Mouse (Mus musculus) embryonic facial prominence, embryonic 13.5 days (tissue): Measurements from ENCODE around the gene Gm9958. TPM values are rescaled to one million over a fixed set of nuclear protein-coding genes. Genes with fewer than 3 reads are reported as not detected.

Experiments used
- ATAC-seq: fragments of 200-750 bp; cut with Nextera tagmentation; 2 replicates; pipeline ENCODE4 v1.8.0; 2017; ENCODE audit warnings: low read depth; ENCODE audit not compliant: insufficient number of reproducible peaks, insufficient read depth, low FRiP score, low TSS enrichment
- H3K27ac ChIP-seq: fragments of 300-500 bp; sonication (generic); 2 replicates; pipeline ENCODE4 v1.5.1; 2015; ENCODE audit warnings: moderate library complexity, mild to moderate bottlenecking, inconsistent platforms
- H3K27me3 ChIP-seq: fragments of 300-500 bp; sonication (generic); 2 replicates; pipeline ENCODE4 v1.6.1; 2015; ENCODE audit warnings: mild to moderate bottlenecking, inconsistent platforms
- H3K36me3 ChIP-seq: fragments of 300-500 bp; sonication (generic); 2 replicates; pipeline ENCODE4 v1.6.1; 2015; ENCODE audit warnings: mild to moderate bottlenecking, inconsistent platforms
- H3K4me1 ChIP-seq: fragments of 300-500 bp; sonication (generic); 2 replicates; pipeline ENCODE4 v1.6.1; 2015; ENCODE audit warnings: inconsistent platforms
- H3K4me2 ChIP-seq: fragments of 300-500 bp; sonication (generic); 2 replicates; pipeline ENCODE4 v1.6.1; 2015; ENCODE audit warnings: moderate library complexity, mild to moderate bottlenecking, inconsistent platforms
- H3K4me3 ChIP-seq: fragments of 300-500 bp; sonication (generic); 2 replicates; pipeline ENCODE4 v1.5.1; 2015; ENCODE audit warnings: mild to moderate bottlenecking, inconsistent platforms
- H3K9ac ChIP-seq: fragments of 300-500 bp; sonication (generic); 2 replicates; pipeline ENCODE4 v1.6.1; 2015; ENCODE audit warnings: mild to moderate bottlenecking, inconsistent platforms
- H3K9me3 ChIP-seq: fragments of 300-500 bp; sonication (generic); 2 replicates; pipeline ENCODE4 v1.6.1; 2016; ENCODE audit warnings: inconsistent platforms
- WGBS: fragments of 180-500 bp; shearing (Covaris S2); methylation state at CpG from one replicate; pipeline ENCODE4 v1.1.7; 2015; ENCODE audit warnings: mixed read lengths; 5-methylcytosine and 5-hydroxymethylcytosine counted together
- polyA plus RNA-seq: library from polyadenylated mRNA; unstranded; fragments of >200 nt; fragmentation: Nextera tagmentation; extraction: Ambion mirVana; gene quantifications from 2 replicates; pipeline ENCODE4 v1.2.1, GENCODE M21; 2015

The Gm9958 gene
- polyA plus RNA-seq, 1 experiment from 2014 or later = 8.8 TPM

DNA sequence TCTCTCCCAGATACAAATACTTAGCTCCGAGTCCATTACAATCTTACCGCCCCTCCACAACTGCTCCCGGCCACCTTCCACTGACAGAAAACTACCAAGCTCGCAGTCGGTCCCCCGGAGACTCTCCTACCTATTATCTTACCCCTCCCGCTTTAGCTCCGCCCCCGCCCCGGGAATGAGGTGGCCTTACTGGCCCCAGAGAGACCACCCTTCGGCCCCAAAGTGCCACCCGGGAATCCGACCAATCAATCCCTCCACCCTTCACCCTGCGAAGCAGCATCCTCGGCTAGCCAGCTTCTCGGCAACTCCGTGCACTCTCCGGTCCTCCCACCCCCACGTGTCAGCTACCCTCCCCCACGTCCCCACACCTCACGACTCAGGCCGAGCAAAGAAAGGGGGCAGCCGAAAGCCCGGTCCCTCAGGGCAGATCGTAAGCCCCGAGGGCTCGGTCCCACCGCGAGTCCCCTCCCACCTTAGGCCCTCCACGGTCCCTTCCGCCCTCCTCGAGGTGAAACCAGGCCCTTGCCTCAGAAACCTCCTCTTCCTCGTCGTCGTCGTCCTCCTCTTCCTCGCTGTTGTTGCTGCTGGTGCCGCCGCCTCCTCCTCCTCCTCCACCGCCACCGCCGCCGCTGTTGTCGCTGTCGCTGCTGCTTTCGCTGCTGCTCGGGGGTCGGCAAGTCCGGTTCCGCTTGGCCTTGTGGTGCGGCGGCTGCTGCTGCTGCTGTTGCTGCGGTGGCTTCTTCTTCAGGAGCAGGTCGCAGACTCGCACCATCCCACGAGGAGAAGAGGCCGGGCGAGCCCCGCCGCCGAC is 1.7 kb upstream of the Gm9958 start:
- Histone ChIP-seq H3K9me3 (no peaks in the 10 kb centered on the region), H3K4me3 (peak overlapping the region; percentile 93), H3K9ac (peak overlapping the region; percentile 97), H3K27me3 (no peaks in the 10 kb centered on the region), H3K4me1 (peaks cover 22% of the 10 kb centered on the region), H3K4me2 (peak overlapping the region; percentile 64), H3K36me3 (no peaks in the 10 kb centered on the region; the same call in 1 of the 2 replicates), H3K27ac (peak overlapping the region; percentile 100)
- under 1% methylated on average over 53 of the region's 61 CpGs for WGBS
- no peak for ATAC-seq

DNA sequence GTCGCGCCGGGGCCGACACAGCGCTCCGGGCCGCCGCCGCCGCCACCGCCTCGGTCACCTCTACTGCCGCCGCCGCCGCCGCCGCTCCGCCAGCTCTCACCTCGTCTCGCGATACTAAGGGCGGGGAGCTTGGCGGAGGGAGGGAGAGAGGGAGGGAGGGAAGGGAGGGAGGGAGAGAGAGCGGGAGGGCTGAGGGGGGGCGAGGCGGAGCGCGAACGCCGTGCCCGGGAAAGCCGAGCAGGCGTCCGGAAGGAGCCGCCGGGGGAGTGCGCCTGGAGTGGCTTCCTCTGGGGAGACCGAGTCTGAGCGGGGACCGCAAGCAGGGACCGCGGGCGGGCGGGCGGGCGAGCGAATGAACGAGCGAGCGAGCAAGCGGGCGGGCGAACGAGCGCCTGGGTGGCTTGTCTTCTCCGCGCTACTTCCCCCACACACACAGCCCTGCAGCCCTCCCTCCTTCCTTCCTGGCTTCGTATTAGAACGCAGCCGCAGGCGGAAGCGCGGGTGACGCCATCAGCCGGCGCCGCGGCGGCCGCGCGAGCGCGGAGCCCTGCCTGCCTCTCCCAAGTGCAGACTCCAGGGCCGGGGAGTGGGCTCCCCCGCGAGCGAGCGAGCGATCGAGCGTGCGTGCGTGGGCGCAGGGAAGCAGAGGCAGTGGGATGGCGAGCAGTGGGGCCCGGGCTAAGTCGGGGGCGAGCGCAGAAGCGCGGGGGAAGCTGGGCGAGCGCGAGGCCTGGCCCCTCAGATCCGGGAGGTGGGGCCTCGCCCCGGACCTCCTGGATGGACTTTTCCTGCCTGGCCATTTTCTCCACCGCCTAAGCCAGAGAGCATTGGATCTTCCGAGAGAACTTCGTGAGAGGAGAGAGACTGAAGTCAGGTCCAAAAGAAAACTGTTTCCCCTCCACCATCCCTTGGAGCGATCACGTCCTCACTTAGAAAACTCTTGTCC is 610 bp upstream of the Gm9958 start, which contains the start of gene Ankrd17:
Gene Ankrd17 (minus strand): TSS at position 457 of the 946 bp plus-strand sequence.
- Histone ChIP-seq H3K27ac (peak within 1 kb of the TSS; percentile 100), H3K36me3 (no peaks in the 10 kb centered on the region; the same call in 1 of the 2 replicates), H3K27me3 (no peaks in the 10 kb centered on the region), H3K9ac (peak within 1 kb of the TSS; percentile 97), H3K4me2 (peak within 1 kb of the TSS; percentile 70), H3K4me3 (peak within 1 kb of the TSS; percentile 93), H3K9me3 (no peaks in the 10 kb centered on the region), H3K4me1 (peaks cover 22% of the 10 kb centered on the region)
- peak; percentile 93 for ATAC-seq
- under 1% methylated on average over 66 of the region's 104 CpGs for WGBS

DNA sequence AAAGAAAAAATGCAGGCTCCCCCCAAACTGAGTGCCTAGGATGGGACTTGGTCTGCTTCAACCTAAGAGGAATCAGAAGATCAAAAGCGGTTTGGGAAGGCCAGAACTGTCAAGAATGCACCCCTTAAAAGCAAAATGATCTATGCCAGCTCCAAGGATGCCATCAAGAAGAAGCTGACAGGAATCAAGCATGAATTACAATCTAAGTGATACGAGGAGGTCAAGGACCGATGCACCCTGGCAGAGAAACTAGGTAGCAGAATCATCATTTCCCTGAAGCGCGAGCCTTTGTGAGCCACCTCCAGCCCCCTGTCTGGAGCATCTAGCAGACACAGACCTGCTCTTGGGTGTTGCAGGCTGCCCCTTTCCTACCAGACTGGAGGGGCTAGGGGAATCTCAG is 3.4 kb downstream of the Gm9958 start:
- Histone ChIP-seq H3K36me3 (no peaks in the 10 kb centered on the region), H3K4me2 (no peak overlapping the region), H3K4me1 (peaks cover 8% of the 10 kb centered on the region), H3K27ac (no peak overlapping the region), H3K9ac (no peak overlapping the region), H3K4me3 (no peak overlapping the region), H3K9me3 (no peaks in the 10 kb centered on the region), H3K27me3 (no peaks in the 10 kb centered on the region)
- WGBS = 82% methylated on average over 5 of the region's 5 CpGs
- no peak for ATAC-seq

DNA sequence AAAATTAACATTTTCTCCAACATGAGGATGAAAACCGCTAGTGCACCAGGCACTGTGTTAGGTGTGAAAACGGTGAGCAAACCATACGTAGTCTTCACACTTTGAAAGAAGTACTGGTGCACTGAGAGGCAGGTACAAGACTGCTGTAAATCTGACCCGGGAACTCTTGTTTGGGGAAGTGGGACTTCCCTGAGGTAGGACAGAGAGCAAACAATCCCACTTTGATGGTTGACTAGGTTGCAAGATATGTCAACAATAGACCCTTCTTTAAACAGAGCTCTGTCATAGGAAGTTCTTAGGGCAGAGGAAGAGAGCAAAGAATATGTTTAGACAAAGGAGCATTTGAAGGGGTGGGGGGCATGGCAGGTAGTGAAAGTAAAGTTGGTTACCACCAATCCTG is 6.7 kb downstream of the Gm9958 start:
- ATAC-seq = no peak
- H3K9ac ChIP-seq = no peak overlapping the region
- no peaks in the 10 kb centered on the region for H3K4me1 ChIP-seq
- no peaks in the 10 kb centered on the region for H3K36me3 ChIP-seq
- H3K4me2 ChIP-seq = no peak overlapping the region
- H3K9me3 ChIP-seq = no peaks in the 10 kb centered on the region
- 85% methylated on average over 4 of the region's 4 CpGs for WGBS
- no peaks in the 10 kb centered on the region for H3K27me3 ChIP-seq
- no peak overlapping the region for H3K27ac ChIP-seq
- H3K4me3 ChIP-seq = no peak overlapping the region

DNA sequence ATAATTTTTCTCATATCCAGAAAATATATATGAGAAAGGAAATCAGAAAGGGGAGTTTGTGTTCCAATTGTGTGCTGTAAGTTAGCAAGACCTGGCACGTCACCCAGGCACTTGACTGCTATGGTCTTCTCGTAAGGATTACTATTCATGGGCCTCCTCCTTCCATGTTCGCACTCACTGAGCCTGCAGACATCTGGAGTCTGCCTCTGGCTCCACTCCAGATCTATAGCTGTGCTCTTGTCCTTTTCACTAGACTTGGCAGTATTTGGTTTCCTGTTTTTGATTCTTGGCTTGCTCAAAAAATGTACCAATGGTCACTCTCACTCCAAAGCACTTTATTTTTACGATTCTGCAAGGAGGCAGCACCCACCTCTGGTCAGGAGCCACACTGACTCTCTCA is 14.5 kb downstream of the Gm9958 start:
- Histone ChIP-seq H3K9ac (no peak overlapping the region), H3K4me2 (no peak overlapping the region), H3K4me3 (no peak overlapping the region), H3K27ac (no peak overlapping the region), H3K36me3 (no peaks in the 10 kb centered on the region), H3K27me3 (no peaks in the 10 kb centered on the region), H3K9me3 (no peaks in the 10 kb centered on the region), H3K4me1 (no peaks in the 10 kb centered on the region)
- no peak for ATAC-seq
- WGBS = 72% methylated on average over 4 of the region's 4 CpGs

DNA sequence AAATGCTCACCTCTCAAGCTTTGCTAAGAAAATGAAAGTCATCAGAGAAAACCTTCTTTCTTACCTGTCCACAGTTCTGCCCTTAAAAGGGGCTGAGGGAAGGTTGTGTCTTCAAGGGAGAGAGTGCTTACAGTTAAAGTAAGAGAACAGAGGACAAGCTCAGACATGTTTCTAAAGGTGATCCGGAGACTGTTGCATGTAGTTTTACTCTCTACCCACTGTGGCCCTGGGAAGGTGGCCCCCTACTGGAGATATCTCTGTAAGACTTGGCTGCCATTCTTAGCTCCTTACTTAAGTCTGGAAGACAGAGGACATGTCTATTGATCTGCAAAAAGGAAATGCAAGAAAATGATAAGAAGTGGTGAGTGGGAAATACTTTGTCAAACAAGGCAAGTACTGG is 16.1 kb downstream of the Gm9958 start:
- Histone ChIP-seq H3K27me3 (no peaks in the 10 kb centered on the region), H3K36me3 (no peaks in the 10 kb centered on the region), H3K4me1 (no peaks in the 10 kb centered on the region), H3K27ac (no peak overlapping the region), H3K4me3 (no peak overlapping the region), H3K9me3 (no peaks in the 10 kb centered on the region), H3K4me2 (no peak overlapping the region), H3K9ac (no peak overlapping the region)
- no peak for ATAC-seq
- WGBS = 51% methylated on average over 1 of the region's 1 CpGs

DNA sequence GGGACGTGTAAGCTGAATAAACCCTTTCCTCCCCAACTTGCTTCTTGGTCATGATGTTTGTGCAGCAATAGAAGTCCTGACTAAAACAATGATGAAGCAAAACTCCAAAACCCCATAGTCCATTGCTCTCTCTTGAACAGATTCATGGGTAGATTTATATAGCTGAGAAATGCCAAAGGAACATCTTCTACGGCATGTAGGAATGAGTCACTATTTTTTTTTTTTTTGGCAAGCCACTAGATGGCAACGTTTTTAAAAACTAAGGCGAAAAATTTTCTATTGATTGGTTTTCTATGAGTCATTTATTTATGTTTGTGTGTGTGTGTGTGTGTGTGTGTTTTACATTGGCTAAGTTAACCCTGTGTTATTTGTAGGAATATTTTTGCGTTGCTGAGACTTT is 26.8 kb downstream of the Gm9958 start:
- Histone ChIP-seq H3K9me3 (no peaks in the 10 kb centered on the region), H3K4me2 (no peak overlapping the region), H3K27me3 (no peaks in the 10 kb centered on the region), H3K36me3 (no peaks in the 10 kb centered on the region), H3K4me3 (no peak overlapping the region), H3K4me1 (no peaks in the 10 kb centered on the region), H3K9ac (no peak overlapping the region), H3K27ac (no peak overlapping the region)
- ATAC-seq = no peak
- WGBS = 54% methylated on average over 5 of the region's 5 CpGs

DNA sequence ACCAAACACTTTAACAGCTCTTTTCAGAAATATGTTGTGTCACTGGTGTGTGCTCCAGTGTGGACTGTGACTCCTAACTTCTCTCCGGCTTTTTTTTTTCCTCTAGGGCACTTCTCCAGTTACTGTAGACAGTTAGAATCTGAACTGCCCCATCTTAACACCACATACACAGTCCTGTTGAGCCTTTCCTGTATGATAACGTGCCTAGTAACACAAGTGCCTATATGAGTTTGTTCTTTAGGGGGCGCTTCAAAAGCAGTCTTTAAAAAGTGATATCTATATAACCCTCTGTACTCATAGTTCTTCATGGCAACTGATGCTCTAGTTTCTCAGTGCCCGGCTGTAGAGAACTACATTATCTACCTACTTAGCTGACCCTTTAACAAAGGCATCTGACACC is 27.3 kb downstream of the Gm9958 start:
- H3K9ac ChIP-seq = no peak overlapping the region
- H3K4me1 ChIP-seq = no peaks in the 10 kb centered on the region
- H3K36me3 ChIP-seq = no peaks in the 10 kb centered on the region
- no peak overlapping the region for H3K4me3 ChIP-seq
- no peak overlapping the region for H3K4me2 ChIP-seq
- no peak overlapping the region for H3K27ac ChIP-seq
- no peak for ATAC-seq
- H3K9me3 ChIP-seq = no peaks in the 10 kb centered on the region
- WGBS = 69% methylated on average over 4 of the region's 4 CpGs
- no peaks in the 10 kb centered on the region for H3K27me3 ChIP-seq

DNA sequence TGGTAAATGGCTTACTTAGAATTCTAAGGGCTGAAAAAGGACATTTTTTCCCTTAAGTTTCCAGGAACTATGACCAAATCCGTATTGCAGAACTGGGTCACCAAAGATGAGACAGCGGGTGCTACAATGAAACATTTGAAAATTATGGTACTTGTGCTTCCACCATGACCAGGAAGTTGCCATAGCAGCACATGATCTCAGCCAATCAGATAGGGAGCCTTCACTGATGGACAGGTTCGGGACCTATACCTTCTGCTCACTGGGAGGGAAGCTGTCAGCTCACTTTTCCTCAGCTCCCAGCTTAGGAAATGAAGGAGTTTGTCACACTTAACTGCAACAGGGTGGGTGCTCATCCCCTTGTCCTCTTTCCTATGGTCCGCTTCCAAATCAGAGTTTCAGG is 29.8 kb downstream of the Gm9958 start:
- WGBS = 85% methylated on average over 4 of the region's 4 CpGs
- H3K9ac ChIP-seq = no peak overlapping the region
- no peak overlapping the region for H3K4me3 ChIP-seq
- no peaks in the 10 kb centered on the region for H3K27me3 ChIP-seq
- no peaks in the 10 kb centered on the region for H3K4me1 ChIP-seq
- H3K36me3 ChIP-seq = no peaks in the 10 kb centered on the region
- no peak overlapping the region for H3K27ac ChIP-seq
- no peak for ATAC-seq
- H3K9me3 ChIP-seq = no peaks in the 10 kb centered on the region
- no peak overlapping the region for H3K4me2 ChIP-seq

DNA sequence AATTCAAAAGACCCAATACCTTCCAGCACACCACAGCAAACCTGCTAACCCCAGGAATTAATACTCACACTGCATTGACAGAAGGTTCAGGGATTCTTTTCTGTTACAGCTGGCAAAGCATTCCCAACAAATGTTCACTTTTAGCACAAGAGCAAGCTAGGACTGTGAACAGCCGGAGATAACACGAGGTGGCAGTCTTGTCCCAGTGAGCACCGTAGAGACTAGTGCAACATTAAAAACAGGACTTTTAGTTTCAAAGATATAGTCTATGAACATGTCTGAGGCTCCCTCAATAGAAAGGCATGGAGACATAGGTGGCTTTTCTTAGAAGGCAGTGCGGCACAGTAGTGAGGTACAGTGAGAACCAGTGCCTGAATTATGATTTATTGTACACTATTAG is 38.2 kb downstream of the Gm9958 start:
- H3K36me3 ChIP-seq = no peaks in the 10 kb centered on the region
- no peak overlapping the region for H3K4me2 ChIP-seq
- H3K9ac ChIP-seq = no peak overlapping the region
- no peak overlapping the region for H3K4me3 ChIP-seq
- ATAC-seq = no peak
- H3K27ac ChIP-seq = no peak overlapping the region
- no peaks in the 10 kb centered on the region for H3K27me3 ChIP-seq
- H3K9me3 ChIP-seq = no peaks in the 10 kb centered on the region
- WGBS = 80% methylated on average over 4 of the region's 4 CpGs
- no peaks in the 10 kb centered on the region for H3K4me1 ChIP-seq

DNA sequence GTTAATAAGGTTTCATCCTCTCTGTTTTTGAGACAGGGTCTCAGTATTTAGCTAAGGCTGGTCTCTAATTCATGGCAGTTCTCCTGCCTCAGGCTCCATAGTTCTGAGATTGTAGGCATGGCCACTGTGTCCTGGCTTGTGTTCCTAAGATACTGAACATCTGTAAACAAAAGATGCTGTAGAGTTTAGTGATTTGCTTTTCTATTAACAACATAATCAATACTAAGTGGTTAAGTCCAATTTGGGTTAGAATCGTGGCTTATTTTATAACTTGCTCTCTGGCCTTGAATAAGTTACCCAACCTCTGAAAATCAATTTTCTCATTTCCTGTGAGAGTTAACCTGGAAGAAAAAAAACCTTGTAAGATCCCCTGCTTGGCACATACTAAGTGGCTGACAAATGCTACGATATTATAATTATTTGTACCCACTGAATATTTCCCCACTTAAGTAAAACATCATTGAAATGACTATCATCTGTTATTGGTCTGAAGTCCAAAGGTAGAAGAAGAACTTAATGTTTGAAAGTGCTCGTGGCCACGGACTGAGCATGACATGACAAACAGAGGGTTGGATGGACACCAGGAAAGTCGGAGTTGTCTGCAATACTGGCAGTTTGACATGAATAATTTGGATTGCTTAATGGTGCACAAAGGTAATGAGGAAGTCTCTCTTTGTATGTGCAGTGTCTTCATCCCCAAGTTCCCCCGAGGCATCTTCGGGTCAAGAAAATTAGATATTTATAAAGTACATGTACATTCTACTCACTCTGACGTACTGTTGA is 47.3 kb downstream of the Gm9958 start:
- Histone ChIP-seq H3K4me2 (no peak overlapping the region), H3K4me3 (no peak overlapping the region), H3K4me1 (no peaks in the 10 kb centered on the region), H3K27ac (no peak overlapping the region), H3K9me3 (no peaks in the 10 kb centered on the region), H3K9ac (no peak overlapping the region), H3K36me3 (no peaks in the 10 kb centered on the region), H3K27me3 (no peaks in the 10 kb centered on the region)
- WGBS = 72% methylated on average over 8 of the region's 8 CpGs
- ATAC-seq = no peak
